In the genomic region with DNA sequence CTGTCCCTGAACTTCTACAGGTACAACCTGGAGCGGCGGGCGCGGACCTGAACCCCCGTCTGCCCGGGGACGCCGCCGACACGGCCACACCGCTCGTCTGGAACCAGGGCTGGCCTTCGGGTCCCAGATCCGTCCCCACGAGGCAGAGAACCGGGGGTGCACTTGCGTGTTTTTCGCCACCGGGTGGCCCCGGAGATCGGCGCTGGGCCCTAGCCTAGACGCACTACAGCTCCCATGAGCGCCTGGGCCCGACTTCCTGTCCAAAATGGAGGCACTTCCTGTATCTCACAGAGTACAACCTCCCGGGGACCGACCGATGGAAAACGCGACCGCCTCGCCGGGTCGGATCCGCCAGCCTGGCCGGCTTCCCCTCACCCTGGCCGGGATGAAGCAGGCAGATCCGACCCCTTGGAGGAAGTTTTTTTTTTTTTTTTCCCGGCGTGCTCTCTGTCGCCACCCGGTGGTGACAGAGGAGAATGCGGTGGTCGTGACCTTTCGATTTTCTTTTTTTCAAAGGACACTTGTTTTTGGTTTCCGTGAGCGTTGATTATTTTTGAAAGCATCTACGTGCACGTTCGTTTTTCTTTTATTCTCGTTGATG, we compare ENCODE assay signal across 8 mouse cellular contexts. TPM values are rescaled to one million over a fixed set of nuclear protein-coding genes. Genes with fewer than 3 reads are reported as not detected.
DNase-seq lines count a peak whose midpoint lies in the region; ATAC-seq and TF ChIP-seq lines count a peak whose summit lies in the region.
"Not testable (repeated sequence)": the region's sequence is repeated elsewhere in the genome, so short reads cannot be mapped to it uniquely, and the experiment has no call there.

No protein-coding gene starts in this region.

- 65% methylated on average over 51 of the region's 51 CpGs for WGBS in forebrain, embryonic 11.5 days
- WGBS in heart, embryonic 15.5 days: 65% methylated on average over 51 of the region's 51 CpGs
- WGBS in liver, embryonic 12.5 days (ENCODE audit: insufficient replicate concordance): 64% methylated on average over 51 of the region's 51 CpGs
- WGBS in stomach, embryonic 15.5 days: 62% methylated on average over 51 of the region's 51 CpGs

- peak; percentile 91 for ATAC-seq in forebrain, embryonic 11.5 days (replicated peaks; ENCODE audit: low FRiP score)
- peak; percentile 86 for ATAC-seq in heart, embryonic 15.5 days (replicated peaks; ENCODE audit: insufficient number of reproducible peaks, insufficient read depth, low FRiP score, low read depth)
- ATAC-seq in liver, embryonic 12.5 days: peak; percentile 85
- ATAC-seq in stomach, embryonic 15.5 days (ENCODE audit: insufficient read depth, low FRiP score, low read depth): peak; percentile 87

- peaks cover 41% of the 10 kb centered on the region for H3K9me3 ChIP-seq in forebrain, embryonic 11.5 days (ENCODE audit: control insufficient read depth, low read length)
- peaks cover 31% of the 10 kb centered on the region for H3K9me3 ChIP-seq in heart, embryonic 15.5 days (replicated peaks)
- H3K9me3 ChIP-seq in liver, embryonic 12.5 days (replicated peaks): peaks cover 46% of the 10 kb centered on the region
- H3K9me3 ChIP-seq in stomach, embryonic 15.5 days: peaks cover 31% of the 10 kb centered on the region

- H3K27ac ChIP-seq in forebrain, embryonic 11.5 days (ENCODE audit: low read depth, low read length); liver, embryonic 12.5 days: not testable (repeated sequence)
- peak overlapping the region; percentile 46 for H3K27ac ChIP-seq in heart, embryonic 15.5 days
- H3K27ac ChIP-seq in stomach, embryonic 15.5 days: peak overlapping the region; percentile 26

- TF ChIP-seq CTCF in C2C12 (IDR thresholded peaks at IDR 0.05; ENCODE audit: control insufficient read depth, insufficient read depth, insufficient read length): not testable (repeated sequence)

- not testable (repeated sequence) for H3K4me2 ChIP-seq in forebrain, embryonic 11.5 days (ENCODE audit: low read depth, low read length, severe bottlenecking)
- H3K4me2 ChIP-seq in heart, embryonic 15.5 days: peak overlapping the region; percentile 49
- H3K4me2 ChIP-seq in liver, embryonic 12.5 days: peak overlapping the region; percentile 47
- H3K4me2 ChIP-seq in stomach, embryonic 15.5 days: peak overlapping the region; percentile 17; the same call in 1 of the 2 replicates

- not testable (repeated sequence) for H3K9ac ChIP-seq in forebrain, embryonic 11.5 days (ENCODE audit: low read length); heart, embryonic 15.5 days; liver, embryonic 12.5 days; stomach, embryonic 15.5 days

- peak overlapping the region; percentile 16 for H3K4me3 ChIP-seq in C2C12 (ENCODE audit: insufficient read depth, poor library complexity, severe bottlenecking)
- not testable (repeated sequence) for H3K4me3 ChIP-seq in forebrain, embryonic 11.5 days (ENCODE audit: low read depth, low read length); stomach, embryonic 15.5 days (replicated peaks)
- peak overlapping the region; percentile 32 for H3K4me3 ChIP-seq in heart, embryonic 15.5 days
- H3K4me3 ChIP-seq in liver, embryonic 12.5 days: peak overlapping the region; percentile 28

- DNase-seq in c-Kit-positive CD71-positive TER-119-negative erythroid progenitor cells, embryonic 14.5 days (ENCODE audit: low read depth): peak; percentile 57
- peak; percentile 91 for DNase-seq in forebrain, embryonic 11.5 days (ENCODE audit: low spot score)
- peak; percentile 96 for DNase-seq in kidney, postnatal 14 days
- DNase-seq in natural killer cell, adult 2 months (ENCODE audit: low spot score in 2 of 2): peak; percentile 89 to 94

- H3K27me3 ChIP-seq in C2C12 (ENCODE audit: control insufficient read depth, insufficient read depth, insufficient read length); forebrain, embryonic 11.5 days (ENCODE audit: control insufficient read depth, insufficient read depth, low read length); heart, embryonic 15.5 days; liver, embryonic 12.5 days (replicated peaks); stomach, embryonic 15.5 days (replicated peaks): not testable (repeated sequence)

- not testable (repeated sequence) for H3ac ChIP-seq in C2C12 (ENCODE audit: control insufficient read depth, insufficient read length, low read depth)

- H3K36me3 ChIP-seq in C2C12 (ENCODE audit: control insufficient read depth, insufficient read depth): not testable (repeated sequence)
- H3K36me3 ChIP-seq in forebrain, embryonic 11.5 days (ENCODE audit: control insufficient read depth, insufficient read depth, low read length): peaks cover 36% of the 10 kb centered on the region
- peaks cover 28% of the 10 kb centered on the region for H3K36me3 ChIP-seq in heart, embryonic 15.5 days
- peaks cover 48% of the 10 kb centered on the region for H3K36me3 ChIP-seq in liver, embryonic 12.5 days
- peaks cover 31% of the 10 kb centered on the region for H3K36me3 ChIP-seq in stomach, embryonic 15.5 days

- H3K79me3 ChIP-seq in C2C12 (ENCODE audit: low read depth): not testable (repeated sequence)

- H3K4me1 ChIP-seq in forebrain, embryonic 11.5 days (replicated peaks; ENCODE audit: control insufficient read depth, insufficient read depth, low read length); heart, embryonic 15.5 days (replicated peaks); liver, embryonic 12.5 days; stomach, embryonic 15.5 days: not testable (repeated sequence)

- H3K79me2 ChIP-seq in C2C12 (ENCODE audit: control insufficient read depth, insufficient read depth): not testable (repeated sequence)

RNA-seq across cellular contexts. Expression of a gene that starts 10.1 kb away (rescaled TPM):
- polyA plus RNA-seq in C2C12 (2012; fragmentation: generic; extraction: Trizol): not detected
- polyA plus RNA-seq in forebrain, embryonic 11.5 days (2014; fragmentation: Nextera tagmentation; extraction: Ambion mirVana): not detected in 2 replicates
- polyA plus RNA-seq in heart, embryonic 15.5 days (2015; fragmentation: Nextera tagmentation; extraction: Ambion mirVana): not detected in 2 replicates
- polyA plus RNA-seq in liver, embryonic 12.5 days (2016; fragmentation: Nextera tagmentation; extraction: Ambion mirVana): not detected in 2 replicates
- not detected in 2 replicates for polyA plus RNA-seq in stomach, embryonic 15.5 days (2015; fragmentation: Nextera tagmentation; extraction: Ambion mirVana)

RNA-seq across cellular contexts. Expression of a gene that starts 40.1 kb away (rescaled TPM):
- not detected for polyA plus RNA-seq in C2C12 (2012; fragmentation: generic; extraction: Trizol)
- not detected in 2 replicates for polyA plus RNA-seq in forebrain, embryonic 11.5 days (2014; fragmentation: Nextera tagmentation; extraction: Ambion mirVana)
- polyA plus RNA-seq in heart, embryonic 15.5 days (2015; fragmentation: Nextera tagmentation; extraction: Ambion mirVana): not detected in 2 replicates
- polyA plus RNA-seq in liver, embryonic 12.5 days (2016; fragmentation: Nextera tagmentation; extraction: Ambion mirVana): not detected in 2 replicates
- polyA plus RNA-seq in stomach, embryonic 15.5 days (2015; fragmentation: Nextera tagmentation; extraction: Ambion mirVana): not detected in 2 replicates
